Mouse (Mus musculus): ENCODE data around the gene Phf21b.

Gene Phf21b

DNA sequence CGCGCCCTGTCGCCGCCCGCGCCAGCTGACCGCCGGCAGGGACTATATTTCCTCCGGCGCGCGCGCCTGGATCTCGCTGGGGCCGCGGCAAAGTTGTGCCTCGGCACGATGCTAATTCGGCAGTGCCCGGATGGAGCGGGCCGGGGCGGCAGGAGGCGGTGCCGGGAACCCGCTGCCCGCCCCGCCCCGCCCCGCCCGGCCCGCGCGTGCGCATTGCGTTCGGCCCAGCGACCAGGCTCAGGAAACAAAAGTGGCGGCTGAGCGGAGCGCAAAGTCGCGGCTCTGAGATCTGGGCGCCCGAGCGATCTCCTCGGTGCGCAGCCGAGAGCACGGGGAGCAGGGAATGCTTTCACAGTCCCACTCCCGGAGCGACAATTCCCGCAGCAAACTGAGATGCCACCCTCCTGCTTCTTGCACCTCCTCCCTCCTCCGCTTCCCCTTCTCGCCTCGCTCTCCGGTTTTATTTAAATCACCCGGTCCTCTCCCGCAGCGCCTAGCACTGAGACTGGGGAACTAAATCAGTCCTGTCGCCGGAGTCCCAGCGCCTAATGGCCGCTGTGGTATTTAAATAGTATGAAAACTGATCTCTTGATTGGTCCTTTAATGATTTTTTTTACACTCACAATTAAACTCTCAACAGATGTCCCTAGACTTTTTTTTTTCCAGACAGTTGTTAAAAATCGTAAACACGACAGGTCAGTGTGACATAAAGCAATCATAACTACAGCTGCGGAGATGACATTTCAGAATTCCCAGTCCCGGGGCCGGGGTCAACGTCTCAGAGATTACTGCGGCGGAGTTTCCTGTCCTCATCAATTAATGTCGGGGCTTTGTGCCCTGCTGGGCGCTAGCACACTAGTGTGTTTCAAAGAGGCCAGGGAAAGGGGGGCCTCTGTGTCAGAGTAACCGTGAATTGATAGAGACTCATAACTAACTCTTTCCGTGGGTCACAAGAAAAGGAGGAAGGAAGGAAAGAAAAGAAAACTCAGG, at the start of gene Phf21b:
Phf21b (minus strand) TSS at position 44 of the 990 bp plus-strand sequence.
- peak; percentile 86 for DNase-seq (ENCODE audit: low spot score)

DNA sequence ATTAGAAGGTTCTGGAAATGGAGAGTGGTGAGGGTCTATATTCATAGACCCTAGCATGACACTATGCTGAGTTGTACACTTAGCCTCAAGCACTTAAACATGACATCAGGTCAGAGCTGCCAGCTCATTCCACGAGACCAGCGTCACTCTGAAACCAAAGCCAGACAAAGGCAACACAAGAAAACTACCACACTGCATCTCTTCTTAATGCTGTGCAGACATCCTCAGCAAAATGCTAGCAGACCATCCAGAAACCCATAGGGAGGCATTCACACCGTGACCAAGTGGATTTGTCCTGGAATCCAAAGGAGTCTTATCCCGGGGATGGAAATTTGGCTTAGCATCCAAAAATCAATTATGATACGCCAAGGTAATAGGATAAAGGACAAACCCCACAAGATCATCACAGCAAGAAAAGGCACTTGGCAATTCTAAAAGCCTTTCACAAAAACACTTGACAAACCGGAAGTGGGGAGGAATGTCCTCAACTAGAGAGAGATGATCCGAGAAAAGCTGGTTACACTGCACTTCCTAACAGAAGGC, 48.1 kb upstream of the Phf21b start:
- DNase-seq (ENCODE audit: low spot score), result no peak

DNA sequence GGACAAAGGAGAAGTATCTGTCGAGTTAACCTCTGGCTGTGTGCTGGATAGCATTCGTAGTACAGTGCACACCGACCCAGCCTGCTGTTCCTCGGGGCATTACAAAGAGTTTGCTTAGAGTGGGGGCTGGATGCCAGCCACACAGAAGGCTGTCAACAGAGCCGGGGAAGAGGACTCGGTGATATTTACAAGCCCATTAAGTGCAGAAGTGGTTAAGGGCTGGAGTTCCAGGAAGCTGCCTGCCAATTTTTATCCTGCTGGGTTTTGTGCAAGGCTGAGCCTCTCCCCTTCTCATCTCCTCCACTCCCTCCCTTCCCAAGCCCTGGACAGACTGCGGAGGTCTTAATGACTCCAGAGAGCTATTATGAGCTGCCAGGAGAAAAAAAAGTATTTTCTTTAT, 42.2 kb upstream of the Phf21b start:
- peak; percentile 5 for DNase-seq (ENCODE audit: low spot score)

DNA sequence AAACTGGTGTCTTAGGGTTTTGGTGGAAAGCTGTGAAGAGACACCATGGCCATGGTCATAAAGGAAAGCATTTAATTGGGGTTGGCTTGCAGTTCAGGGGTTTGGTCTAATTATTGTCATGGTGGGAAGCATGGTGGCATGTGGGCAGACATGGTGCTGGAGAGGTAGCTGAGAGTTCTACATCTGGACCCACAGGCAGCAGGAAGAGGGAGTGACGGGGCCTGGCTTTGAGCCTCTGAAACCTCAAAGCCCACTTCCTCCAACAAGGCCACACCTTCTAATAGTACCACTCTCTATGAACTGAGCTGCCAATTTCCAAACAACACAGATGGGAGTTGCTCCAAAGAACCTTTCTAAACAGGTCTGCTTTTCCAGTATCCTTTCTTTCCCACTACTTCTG, 40.8 kb upstream of the Phf21b start:
- DNase-seq (ENCODE audit: low spot score), result no peak

DNA sequence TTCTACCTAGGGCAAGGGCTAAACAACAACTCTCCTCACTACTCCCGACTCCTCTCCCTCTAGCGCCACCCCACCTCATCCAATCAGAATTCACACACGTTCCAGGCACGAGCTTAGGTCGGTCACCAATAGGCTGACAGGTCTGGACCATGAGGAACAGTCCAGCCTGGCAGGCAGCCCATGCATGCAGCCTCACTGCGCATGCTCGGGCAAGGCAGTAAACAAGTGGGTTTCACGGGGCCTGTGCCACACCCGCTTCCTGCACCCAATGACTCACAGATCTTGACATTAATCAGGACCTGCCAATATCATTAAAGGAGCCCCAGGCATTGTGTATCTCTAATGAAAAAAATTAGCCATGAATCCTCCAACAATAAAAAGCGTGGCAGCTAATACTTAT, 40.4 kb upstream of the Phf21b start:
- DNase-seq (ENCODE audit: low spot score), result peak; percentile 12

DNA sequence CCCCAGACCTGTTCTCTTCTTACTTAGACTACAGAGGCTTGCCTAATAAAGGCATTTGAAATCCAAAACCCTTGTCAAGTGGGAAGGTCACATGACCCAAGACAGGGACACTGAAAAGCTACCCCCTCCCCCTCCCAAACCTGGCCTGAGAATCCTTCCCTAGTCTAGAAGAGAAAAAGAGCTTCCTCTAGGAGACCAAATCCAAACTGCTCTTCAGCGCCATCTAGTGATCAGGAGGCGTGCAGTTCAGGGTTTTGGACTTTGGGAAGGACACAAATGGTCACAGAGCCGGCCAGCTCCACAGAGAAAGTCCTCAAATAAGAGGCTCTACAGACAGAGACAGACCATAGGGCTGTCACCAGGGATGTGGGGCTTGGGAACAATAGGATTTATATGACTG, 35.8 kb upstream of the Phf21b start:
- peak; percentile 59 for DNase-seq (ENCODE audit: low spot score)

DNA sequence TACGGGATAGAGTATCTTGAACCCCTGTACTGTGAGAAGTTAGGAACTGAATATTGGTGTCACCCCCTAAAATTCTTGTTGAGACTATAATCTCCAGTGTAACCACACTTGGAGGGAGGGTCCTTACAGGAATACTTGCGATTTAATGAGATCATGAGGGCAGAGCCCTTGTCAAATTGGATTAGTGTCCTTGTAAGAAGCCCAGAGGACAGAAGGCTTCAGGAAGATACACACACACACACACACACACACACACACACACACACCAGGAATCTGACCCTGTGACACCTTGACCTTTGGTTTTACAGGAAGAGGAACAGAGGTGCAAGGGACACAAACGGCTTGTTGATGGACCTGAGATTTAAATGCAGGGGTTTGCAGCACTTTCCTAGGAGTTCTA, 35.4 kb upstream of the Phf21b start:
- no peak for DNase-seq (ENCODE audit: low spot score)

DNA sequence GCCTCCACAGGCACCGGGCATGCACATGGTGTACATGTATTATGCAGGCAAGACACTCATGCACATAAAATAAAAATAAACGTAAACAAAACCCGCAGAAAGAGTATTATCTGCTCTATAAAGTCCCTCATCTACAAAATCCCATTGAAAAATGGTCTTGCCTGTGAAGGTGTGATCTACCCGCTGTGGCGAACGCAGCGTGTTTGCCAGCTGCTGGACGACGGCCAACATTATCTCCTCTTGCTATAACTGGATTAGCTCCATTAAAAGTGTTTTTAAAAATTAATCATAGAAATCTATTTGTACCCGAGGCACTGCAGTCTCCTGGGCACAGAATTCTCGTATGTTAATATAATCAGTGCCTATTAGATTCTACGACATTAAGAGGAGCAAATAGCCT, 32.2 kb upstream of the Phf21b start:
- no peak for DNase-seq (ENCODE audit: low spot score)

DNA sequence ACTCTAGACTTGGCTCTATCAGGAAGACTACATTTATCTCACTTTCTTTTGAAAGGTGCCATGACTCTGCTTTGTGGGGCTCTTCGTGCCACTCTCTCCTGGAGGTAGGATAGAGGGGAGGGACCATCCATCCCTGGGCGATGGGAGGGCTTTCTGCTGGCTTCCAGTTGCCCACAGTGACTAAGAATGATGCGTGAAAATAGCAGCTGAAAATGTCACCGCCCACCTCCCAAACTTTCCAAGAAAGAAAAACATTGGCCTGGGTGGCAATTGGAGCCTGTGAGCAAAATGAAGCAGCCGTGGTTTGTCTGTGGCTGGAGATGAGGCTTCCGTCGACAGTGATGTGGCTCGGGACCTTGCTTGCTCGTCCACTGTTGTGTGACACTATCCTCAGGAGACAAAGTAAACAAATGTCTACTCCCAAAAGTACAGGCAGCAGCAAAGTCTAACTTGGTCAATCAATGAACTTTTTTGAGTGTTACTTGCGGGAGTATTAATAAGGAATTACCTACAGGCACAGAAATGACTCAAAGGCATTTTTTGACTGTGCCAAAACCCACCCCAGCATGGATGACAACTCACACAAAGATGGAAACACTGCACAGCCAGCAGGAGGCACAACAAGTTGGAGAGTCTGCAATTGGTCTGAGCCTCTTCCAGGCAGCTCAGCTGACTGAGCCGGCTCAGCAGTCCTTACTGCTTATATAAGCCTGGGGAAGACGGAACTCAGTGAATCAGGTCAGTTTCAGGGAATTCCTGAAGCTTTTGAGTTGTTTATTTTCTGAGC, 21.4 kb upstream of the Phf21b start:
- DNase-seq (ENCODE audit: low spot score), result no peak

DNA sequence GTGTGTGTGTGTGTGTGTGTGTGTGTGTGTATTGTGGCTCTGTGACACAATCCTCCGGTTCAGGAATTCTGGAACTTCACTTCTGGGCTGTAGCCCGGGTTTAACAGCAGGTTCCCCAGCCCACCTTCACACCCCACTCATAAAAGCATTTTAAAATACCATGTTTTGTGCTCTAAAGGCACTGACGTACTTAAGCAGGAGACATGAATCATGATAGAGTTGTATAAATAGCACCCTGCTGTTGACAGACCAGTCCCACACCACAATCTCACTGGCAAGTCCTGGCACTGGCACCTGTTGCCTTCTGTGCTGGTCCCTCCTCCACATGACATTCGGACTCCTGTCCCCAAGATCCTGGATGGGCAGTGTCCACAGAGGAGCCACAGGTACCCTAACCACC, 18.0 kb upstream of the Phf21b start:
- no peak for DNase-seq (ENCODE audit: low spot score)

DNA sequence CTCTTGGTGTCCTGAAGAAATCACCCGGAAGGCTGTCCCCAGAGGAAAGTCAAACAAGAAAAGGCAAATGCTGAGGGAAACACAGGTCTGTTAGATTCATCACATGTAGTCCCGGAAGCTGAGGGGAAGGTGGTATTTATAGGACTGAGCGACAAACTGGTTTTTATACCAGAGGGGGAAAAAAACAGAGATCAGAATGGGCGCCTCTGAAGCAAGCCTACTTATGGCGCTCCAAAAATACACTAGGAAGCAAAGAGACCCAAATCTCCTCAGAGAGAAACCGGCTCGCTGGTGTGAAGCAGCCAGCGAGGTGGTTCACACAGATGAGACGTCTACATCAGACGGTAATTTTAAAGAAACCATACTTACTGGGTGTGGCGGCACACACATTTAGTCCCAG, 17.2 kb upstream of the Phf21b start:
- DNase-seq (ENCODE audit: low spot score), result no peak

DNA sequence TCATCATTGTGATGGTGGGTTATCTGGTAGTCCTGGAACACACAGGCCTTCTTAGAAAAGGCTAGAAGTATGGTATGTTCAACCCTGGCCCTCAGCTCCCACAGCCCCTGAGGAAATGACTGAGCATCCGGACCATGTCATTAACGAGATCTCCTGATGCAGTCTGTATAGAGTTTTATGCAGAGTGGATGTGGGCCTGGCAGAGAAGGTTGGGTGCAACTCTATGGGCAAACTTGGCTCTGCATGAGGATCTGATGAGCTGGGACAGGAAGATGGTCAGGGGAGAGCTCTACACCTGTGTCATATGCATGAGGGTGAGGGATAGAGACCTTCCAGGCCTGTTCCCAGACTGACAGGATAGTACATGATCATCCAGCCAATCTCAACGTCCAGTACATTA, 16.0 kb upstream of the Phf21b start:
- DNase-seq (ENCODE audit: low spot score), result no peak

DNA sequence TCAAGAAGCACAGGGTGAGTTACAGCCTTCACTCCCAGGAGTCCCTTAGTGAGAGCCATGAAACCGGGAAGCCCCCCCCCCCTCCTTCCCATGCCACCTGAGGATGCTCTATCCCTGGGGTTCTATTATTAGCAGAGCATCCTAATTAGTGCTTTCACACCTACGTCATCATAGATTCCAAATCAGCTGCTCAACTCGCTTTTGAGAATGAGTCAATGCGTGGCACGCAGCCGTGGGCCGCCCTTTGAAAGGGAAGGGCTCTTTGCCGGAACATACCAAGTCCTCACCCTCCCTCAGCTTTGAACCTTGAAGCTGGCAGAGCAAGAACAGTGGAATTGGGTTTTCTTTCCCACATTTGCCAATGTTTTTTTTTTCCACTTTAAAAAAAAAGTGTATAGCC, 6.1 kb upstream of the Phf21b start:
- no peak for DNase-seq (ENCODE audit: low spot score)

DNA sequence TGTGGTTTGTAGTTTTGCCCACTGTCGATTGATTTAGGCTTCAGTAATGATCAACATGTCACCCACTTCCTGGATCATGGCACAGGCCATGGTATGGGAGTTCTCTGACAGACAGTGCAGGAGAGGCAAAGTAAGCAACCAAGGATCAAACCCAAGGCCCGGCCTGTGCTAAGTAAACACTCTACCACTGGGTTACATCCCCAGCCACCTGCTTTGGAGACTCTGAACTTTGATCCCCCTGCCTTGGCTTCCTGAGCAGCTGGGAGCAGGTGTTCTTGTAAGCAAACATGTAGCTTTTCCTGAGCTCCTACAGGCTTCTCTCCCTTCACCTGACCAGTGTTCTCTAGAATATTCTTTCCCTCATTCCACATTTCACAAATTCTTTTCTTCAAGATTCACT, 1.8 kb upstream of the Phf21b start:
- DNase-seq (ENCODE audit: low spot score), result no peak

DNA sequence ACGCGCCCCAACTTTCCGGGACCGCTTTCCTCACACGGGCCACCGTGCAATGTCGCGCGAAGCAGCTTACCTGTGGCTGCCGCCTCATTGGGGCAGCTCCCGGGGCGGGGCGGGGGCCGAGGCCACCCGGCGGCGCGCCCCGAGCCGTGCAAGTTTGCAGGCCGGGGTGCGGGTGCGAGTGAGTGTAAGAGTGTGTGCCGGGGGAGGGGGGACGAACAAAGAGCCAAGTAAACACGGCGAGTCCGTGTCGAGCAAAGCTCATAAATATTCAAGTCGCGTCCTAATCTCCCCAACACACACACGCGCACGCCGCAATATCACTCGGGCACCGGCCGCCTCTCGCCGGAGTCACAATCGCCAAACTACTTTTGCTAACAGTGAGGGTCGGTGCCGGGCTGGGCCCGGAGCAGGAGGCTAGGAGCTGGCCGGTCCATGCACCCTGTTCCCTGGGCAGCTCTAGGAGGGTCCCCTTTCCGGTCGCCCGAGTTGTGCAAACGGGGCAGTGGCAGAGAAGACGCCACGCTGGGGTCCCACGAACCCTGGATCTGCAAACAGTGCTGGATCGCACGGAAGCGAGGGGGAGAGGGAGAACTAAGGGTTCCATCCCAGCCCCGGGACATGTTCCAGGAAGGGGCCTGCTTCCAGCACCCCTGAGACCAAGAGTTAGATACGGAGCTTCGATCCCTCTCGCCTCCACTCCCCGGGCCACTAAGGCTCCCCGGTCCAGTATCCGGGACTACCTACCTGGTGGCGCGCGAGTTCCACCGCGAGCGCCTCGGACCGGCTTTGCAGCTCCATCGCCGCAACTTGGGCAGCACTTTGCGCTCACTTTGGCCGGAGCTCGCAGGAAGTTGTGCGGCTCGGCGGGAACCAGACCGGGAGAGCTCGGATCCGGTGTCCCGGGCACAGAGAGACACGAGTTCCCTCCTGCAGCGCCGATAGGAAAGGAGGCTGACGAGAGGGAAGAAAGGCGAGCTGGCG, 638 bp downstream of the Phf21b start:
- peak; percentile 47 for DNase-seq (ENCODE audit: low spot score)

DNA sequence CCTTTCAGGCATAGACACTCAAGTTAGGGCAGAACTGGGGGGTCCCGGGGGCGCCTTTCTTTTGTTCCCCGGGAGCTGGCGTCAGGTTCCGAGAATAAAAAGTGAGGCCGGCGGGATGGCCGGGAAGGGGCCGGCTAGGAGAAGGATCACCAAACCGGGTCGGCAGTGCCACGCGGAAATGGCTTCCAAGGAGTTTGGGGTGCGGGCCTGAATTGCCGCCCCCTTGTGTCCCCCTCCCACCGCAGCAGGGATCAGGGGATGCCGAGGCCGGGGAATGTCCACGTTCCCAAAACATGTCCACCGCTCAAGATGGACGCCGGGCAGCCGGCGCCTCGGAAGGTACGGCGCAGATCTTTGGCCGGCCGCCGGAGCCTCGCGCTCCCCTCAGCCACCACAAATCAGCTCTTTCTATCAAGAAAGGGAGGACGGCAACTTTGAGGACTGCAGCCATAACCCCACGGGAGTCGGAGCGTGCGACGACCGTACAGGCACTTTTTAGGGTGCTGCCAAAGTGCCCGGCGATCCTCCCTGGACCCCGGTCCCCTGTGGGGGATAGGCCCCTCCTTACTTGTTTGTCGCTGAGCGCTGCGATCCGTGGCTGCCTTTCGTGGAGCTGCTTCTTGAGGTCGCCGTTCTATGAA, 1.6 kb downstream of the Phf21b start:
- DNase-seq (ENCODE audit: low spot score), result no peak

DNA sequence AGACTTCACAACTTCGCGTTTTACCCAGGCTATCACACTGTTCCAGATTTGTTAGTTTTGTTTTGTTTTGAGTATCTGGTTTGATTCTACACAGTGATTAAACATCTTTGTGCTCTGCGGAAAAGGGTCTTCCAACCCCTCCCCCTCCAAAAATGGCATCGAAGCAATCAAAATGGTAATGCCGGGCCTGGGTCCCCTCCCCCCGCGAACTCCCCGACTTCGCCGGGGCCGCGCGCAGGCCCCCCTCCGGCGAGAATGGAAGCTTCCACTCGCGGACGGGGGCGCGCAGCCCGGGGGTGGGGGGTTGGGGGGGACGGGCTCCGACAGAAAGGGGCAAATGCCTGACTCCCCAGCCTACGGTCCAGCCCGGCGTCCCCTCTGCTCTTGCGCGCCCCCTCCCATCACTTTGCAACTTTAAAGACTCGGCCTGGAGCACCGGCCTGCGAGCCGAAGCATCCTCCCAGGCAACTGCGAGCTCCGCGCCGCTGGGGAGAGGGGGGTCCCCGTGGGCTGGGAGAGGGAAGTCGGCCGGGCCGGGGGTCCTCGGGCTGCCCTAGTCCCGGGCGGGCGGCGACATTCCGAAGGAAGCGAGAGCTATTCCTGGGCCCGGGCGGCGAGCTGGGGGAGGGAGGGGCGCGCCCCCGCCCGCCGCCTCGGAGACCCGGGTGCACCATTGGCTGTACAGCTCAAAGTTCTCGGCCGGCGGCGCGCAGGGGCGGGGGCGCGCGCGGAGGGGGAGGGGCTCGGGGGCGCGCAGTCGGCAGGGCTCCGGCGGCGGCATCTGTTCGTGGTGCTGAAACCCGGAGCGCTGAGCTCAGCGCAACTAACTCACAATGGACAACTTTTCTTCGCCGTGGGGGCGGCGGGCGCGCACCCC, 2.4 kb downstream of the Phf21b start:
- peak; percentile 56 for DNase-seq (ENCODE audit: low spot score)

DNA sequence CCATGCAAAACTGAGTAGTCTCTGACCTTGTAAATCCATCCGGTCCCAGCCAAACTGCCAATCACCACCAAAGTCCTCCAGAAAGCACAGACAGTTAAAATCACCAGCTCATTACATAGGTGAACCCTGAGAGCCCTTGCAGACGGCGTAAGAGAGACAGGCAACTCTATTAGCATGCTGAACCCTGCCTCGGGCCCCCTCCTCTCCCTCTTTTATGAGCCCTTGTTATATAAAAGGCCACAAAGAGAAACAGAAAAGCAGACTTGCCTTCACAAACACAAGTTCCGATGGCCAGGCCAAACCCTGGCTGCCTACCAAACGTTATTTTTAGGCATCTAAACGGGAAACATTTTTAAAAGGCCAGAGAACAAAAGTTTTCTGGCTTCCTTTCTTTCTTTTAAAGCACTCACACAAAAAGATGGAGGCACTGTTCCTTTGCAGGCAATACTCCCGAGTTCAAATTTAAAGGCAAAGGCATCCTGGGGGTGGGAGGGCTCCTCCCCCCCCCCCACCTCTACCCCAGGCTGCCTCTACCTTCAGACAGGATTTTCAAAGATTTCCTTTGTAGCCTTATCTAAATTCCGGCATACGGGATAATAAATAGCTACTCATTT, 3.3 kb downstream of the Phf21b start:
- DNase-seq (ENCODE audit: low spot score), result no peak

DNA sequence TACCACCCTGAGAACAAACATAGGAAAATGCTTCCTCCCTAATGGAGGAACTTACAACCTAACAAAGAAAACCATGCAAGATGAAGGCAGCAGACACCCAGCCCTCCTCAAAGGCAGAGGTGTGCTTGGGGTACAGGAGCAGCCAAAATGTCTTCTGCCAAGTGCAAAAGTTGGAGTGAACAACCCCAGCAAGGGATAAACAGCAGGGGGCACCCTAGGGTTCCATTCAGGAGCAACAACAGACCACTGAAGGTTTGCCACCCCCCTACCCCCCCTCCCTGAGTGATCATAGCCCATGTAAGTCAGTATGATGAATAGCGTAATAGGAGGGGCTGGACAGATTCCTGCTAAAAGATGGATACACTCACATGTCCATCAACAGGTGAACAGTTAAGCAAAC, 5.5 kb downstream of the Phf21b start:
- DNase-seq (ENCODE audit: low spot score), result no peak

DNA sequence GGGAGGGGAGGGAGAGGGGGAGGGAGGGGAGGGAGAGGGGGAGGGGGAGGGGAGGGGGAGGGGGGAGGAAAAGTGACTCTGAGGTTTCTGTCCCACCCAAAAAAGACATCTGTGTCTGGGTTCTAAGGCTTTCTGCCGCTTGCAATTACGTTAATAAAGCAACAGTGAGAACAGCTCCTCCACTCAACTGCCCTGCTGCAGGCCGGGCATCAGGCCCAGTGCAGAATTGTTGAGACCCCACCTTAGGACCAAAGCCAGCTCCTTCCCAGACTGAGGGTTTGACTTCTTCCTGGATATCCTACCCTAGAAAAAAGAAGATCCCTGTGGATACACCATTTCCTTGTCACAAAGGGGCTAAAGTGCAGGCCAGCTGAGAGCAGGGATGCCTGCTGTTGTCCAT, 9.6 kb downstream of the Phf21b start:
- DNase-seq (ENCODE audit: low spot score), result no peak
